Mouse (Mus musculus) C2C12 (cell line): ENCODE measurements at regions not wholly inside any gene's neighbourhood (a gene's known extent, or its start where the extent isn't known, plus 50 kb on each side); places are given as distances from the start of the nearest gene placed in this dataset.

Source experiments
- H3K27me3 ChIP-seq: one replicate; pipeline ENCODE4 v1.6.1; 2011; ENCODE audit not compliant: control insufficient read depth, insufficient read depth, insufficient read length
- H3K36me3 ChIP-seq: one replicate; pipeline ENCODE4 v1.6.1; 2011; ENCODE audit not compliant: control insufficient read depth, insufficient read depth
- H3K4me3 ChIP-seq: one replicate; pipeline ENCODE4 v1.5.1; 2011; ENCODE audit warnings: mild to moderate bottlenecking, control low read depth; ENCODE audit not compliant: poor library complexity, insufficient read depth, severe bottlenecking
- H3K79me2 ChIP-seq: one replicate; pipeline ENCODE4 v1.6.1; 2011; ENCODE audit not compliant: control insufficient read depth, insufficient read depth
- H3K79me3 ChIP-seq: one replicate; pipeline ENCODE4 v1.6.1; 2011; ENCODE audit warnings: low read depth, control low read depth
- H3ac ChIP-seq: one replicate; pipeline ENCODE3; 2011; ENCODE audit warnings: low read depth; ENCODE audit not compliant: control insufficient read depth, insufficient read length
- CEBPB ChIP-seq: IDR thresholded peaks from one replicate; pipeline ENCODE4 v1.6.1; 2011; ENCODE audit warnings: low read depth, mild to moderate bottlenecking, control low read depth, moderate library complexity
- CTCF ChIP-seq: IDR thresholded peaks from one replicate; pipeline ENCODE4 v1.5.1; 2011; ENCODE audit not compliant: control insufficient read depth, insufficient read depth, insufficient read length
- FOSL1 ChIP-seq: IDR thresholded peaks from one replicate; pipeline ENCODE4 v1.8.0; 2011; ENCODE audit warnings: mild to moderate bottlenecking, low read length; ENCODE audit not compliant: poor library complexity, insufficient read depth, severe bottlenecking
- MAX ChIP-seq: IDR thresholded peaks from one replicate; pipeline ENCODE4 v1.6.1; 2011; ENCODE audit warnings: mild to moderate bottlenecking, control low read depth
- MYOD1 ChIP-seq: IDR thresholded peaks from one replicate; pipeline ENCODE4 v1.6.1; 2011; ENCODE audit warnings: low read depth; ENCODE audit not compliant: control insufficient read depth, insufficient read length
- MYOG ChIP-seq: IDR thresholded peaks from one replicate; pipeline ENCODE4 v1.6.1; 2011; ENCODE audit not compliant: control insufficient read depth, insufficient read length; ENCODE audit errors: extremely low read depth
- USF1 ChIP-seq: IDR thresholded peaks from one replicate; pipeline ENCODE4 v1.6.1; 2011; ENCODE audit warnings: low read depth, mild to moderate bottlenecking, control low read depth, moderate library complexity

- Histone ChIP-seq H3ac (no peak overlapping the region), H3K27me3 (no peaks in the 10 kb centered on the region), H3K79me3 (no peaks in the 10 kb centered on the region), H3K79me2 (no peaks in the 10 kb centered on the region), H3K36me3 (no peaks in the 10 kb centered on the region), H3K4me3 (no peak overlapping the region)
- TF ChIP-seq MAX, result no peak
- no peak for TF ChIP-seq USF1
- TF ChIP-seq CTCF, result no peak
- TF ChIP-seq MYOG, result no peak
- no peak for TF ChIP-seq MYOD1
- no peak for TF ChIP-seq CEBPB
- no peak for TF ChIP-seq FOSL1
Measured at GRCm38 (mm10) chr9:82484341-82484740, 345.0 kb upstream of the Irak1bp1 start.

DNA sequence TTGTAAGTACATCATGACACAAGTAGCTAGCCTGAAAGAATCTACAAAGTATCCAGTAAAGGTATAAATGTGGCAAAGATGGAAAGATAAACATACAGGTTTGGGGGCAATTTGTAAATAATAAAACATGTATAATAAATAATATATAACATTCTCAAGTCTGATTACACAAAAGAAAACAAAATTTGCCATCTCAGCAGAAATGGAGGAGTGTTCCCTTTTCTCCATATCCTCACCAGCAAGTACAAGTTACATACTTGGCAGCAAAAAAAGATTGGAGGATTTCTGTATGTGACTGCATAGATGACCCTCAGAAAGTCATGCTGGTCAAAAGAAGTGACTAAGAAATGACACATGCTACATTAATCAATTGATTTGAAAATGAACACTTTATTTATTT lies 335.9 kb upstream of the Irak1bp1 start:
- TF ChIP-seq CTCF, result no peak
- TF ChIP-seq USF1, result no peak
- TF ChIP-seq CEBPB, result no peak
- TF ChIP-seq FOSL1, result no peak
- TF ChIP-seq MAX, result no peak
- TF ChIP-seq MYOD1, result no peak
- no peak for TF ChIP-seq MYOG
- Histone ChIP-seq H3K79me3 (no peaks in the 10 kb centered on the region), H3K36me3 (no peaks in the 10 kb centered on the region), H3K79me2 (no peaks in the 10 kb centered on the region), H3K4me3 (no peak overlapping the region), H3ac (no peak overlapping the region), H3K27me3 (no peaks in the 10 kb centered on the region)

- no peaks in the 10 kb centered on the region for H3K79me2 ChIP-seq
- H3K27me3 ChIP-seq, result no peaks in the 10 kb centered on the region
- H3K4me3 ChIP-seq, result no peak overlapping the region
- no peaks in the 10 kb centered on the region for H3K79me3 ChIP-seq
- H3ac ChIP-seq, result no peak overlapping the region
- TF ChIP-seq MAX (no peak), USF1 (no peak), MYOD1 (no peak), FOSL1 (no peak), CTCF (no peak), CEBPB (no peak), MYOG (no peak)
- no peaks in the 10 kb centered on the region for H3K36me3 ChIP-seq
Measured at GRCm38 (mm10) chr9:82510014-82510413, 319.3 kb upstream of the Irak1bp1 start.

GRCm38 (mm10) chr9:82518993-82519392 lies 310.3 kb upstream of the Irak1bp1 start:
- no peaks in the 10 kb centered on the region for H3K79me3 ChIP-seq
- H3ac ChIP-seq, result no peak overlapping the region
- H3K4me3 ChIP-seq, result no peak overlapping the region
- H3K36me3 ChIP-seq, result no peaks in the 10 kb centered on the region
- no peaks in the 10 kb centered on the region for H3K27me3 ChIP-seq
- TF ChIP-seq USF1 (no peak), MYOD1 (no peak), MYOG (no peak), FOSL1 (no peak), MAX (no peak), CEBPB (no peak), CTCF (no peak)
- H3K79me2 ChIP-seq, result no peaks in the 10 kb centered on the region

- TF ChIP-seq CEBPB (no peak), MYOD1 (no peak), USF1 (no peak), CTCF (no peak), MAX (no peak), MYOG (no peak), FOSL1 (no peak)
- no peaks in the 10 kb centered on the region for H3K36me3 ChIP-seq
- no peaks in the 10 kb centered on the region for H3K27me3 ChIP-seq
- H3ac ChIP-seq, result no peak overlapping the region
- H3K4me3 ChIP-seq, result no peak overlapping the region
- no peaks in the 10 kb centered on the region for H3K79me2 ChIP-seq
- H3K79me3 ChIP-seq, result no peaks in the 10 kb centered on the region
Measured at GRCm38 (mm10) chr9:82527867-82528385, 301.4 kb upstream of the Irak1bp1 start.

GRCm38 (mm10) chr9:82552726-82553125 lies 276.6 kb upstream of the Irak1bp1 start:
- no peak overlapping the region for H3ac ChIP-seq
- H3K27me3 ChIP-seq, result no peaks in the 10 kb centered on the region
- no peaks in the 10 kb centered on the region for H3K79me3 ChIP-seq
- no peak overlapping the region for H3K4me3 ChIP-seq
- no peaks in the 10 kb centered on the region for H3K36me3 ChIP-seq
- TF ChIP-seq CTCF (no peak), MYOD1 (no peak), CEBPB (no peak), USF1 (no peak), MAX (no peak), MYOG (no peak)
- H3K79me2 ChIP-seq, result no peaks in the 10 kb centered on the region
